ENCODE assay signal across 18 mouse cellular contexts in the genomic region with DNA sequence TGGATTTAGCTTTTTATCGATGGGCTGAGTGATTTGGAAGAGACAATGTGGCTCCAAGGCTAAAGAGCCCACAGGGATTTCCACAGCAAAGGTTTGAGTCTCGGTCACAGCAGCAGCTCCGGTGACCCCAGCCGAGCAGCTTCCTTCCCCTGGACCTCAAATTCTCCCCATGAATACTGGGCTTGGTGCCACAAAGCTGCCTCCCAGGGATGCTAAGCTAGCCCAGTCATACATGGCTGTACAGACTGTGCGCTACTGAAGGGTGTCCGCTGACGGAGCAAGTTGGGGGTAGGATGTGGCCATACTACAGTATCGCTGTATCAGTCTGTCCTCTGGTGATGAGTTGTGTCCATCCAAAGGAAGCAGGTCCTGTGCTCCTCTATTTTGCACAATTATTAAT.
"Had no signal": no experiment of that assay in that cellular context is flagged by ENCODE, and none has a peak within 500 bp of the region (broad histone marks: within the 10 kb centered on the region; RNA-seq: fewer than 3 reads in every experiment).

No protein-coding gene starts in this region.

- DNase-seq: lung, adult 18-20 months; lung, embryonic 14.5 days; lung, postnatal 10 days; lung, postnatal 4 days; midbrain, embryonic 14.5 days; retina, postnatal 1 day; right cerebral cortex, adult 18-20 months; right cerebral cortex, postnatal 25 days; right cerebral cortex, postnatal 4 days; spleen, adult 18-20 months; thymus, adult 18-20 months; thymus, postnatal 14 days; thymus, postnatal 36 days had no signal

- H3K27me3 ChIP-seq: midbrain, embryonic 12.5 days; neural tube, embryonic 13.5 days; neural tube, embryonic 15.5 days had no signal

- H3K27ac ChIP-seq: midbrain, embryonic 10.5 days; midbrain, embryonic 12.5 days; neural tube, embryonic 13.5 days; neural tube, embryonic 15.5 days had no signal

- H3K4me3 ChIP-seq: midbrain, embryonic 10.5 days; midbrain, embryonic 12.5 days; myocyte; neural tube, embryonic 13.5 days; neural tube, embryonic 15.5 days had no signal
